Mouse (Mus musculus) hindbrain, embryonic 13.5 days (tissue): ENCODE measurements around the gene 1700008P02Rik. TPM values are rescaled to one million over a fixed set of nuclear protein-coding genes. Genes with fewer than 3 reads are reported as not detected.
"Not testable (repeated sequence)": the region's sequence is repeated elsewhere in the genome, so short reads cannot be mapped to it uniquely, and the experiment has no call there.

ENCODE experiments used
- ATAC-seq: fragments of 200-750 bp; cut with Nextera tagmentation; 2 replicates; pipeline ENCODE4 v1.8.0; 2017; ENCODE audit warnings: moderate TSS enrichment; ENCODE audit not compliant: low FRiP score
- H3K27ac ChIP-seq: fragments of 300-500 bp; sonication (generic); 2 replicates; pipeline ENCODE4 v1.5.1; 2015; ENCODE audit warnings: inconsistent platforms, mild to moderate bottlenecking, moderate library complexity
- H3K27me3 ChIP-seq: fragments of 300-500 bp; sonication (generic); 2 replicates; pipeline ENCODE4 v1.6.1; 2015; ENCODE audit warnings: mild to moderate bottlenecking, inconsistent platforms
- H3K36me3 ChIP-seq: fragments of 300-500 bp; sonication (generic); 2 replicates; pipeline ENCODE4 v1.6.1; 2015; ENCODE audit warnings: mild to moderate bottlenecking, inconsistent platforms
- H3K4me1 ChIP-seq: fragments of 300-500 bp; sonication (generic); replicated peaks from 2 replicates; pipeline ENCODE4 v1.6.1; 2015; ENCODE audit warnings: inconsistent platforms
- H3K4me2 ChIP-seq: fragments of 300-500 bp; sonication (generic); 2 replicates; pipeline ENCODE4 v1.6.1; 2015; ENCODE audit warnings: inconsistent platforms, mild to moderate bottlenecking, moderate library complexity
- H3K4me3 ChIP-seq: fragments of 300-500 bp; sonication (generic); 2 replicates; pipeline ENCODE4 v1.5.1; 2015; ENCODE audit warnings: mild to moderate bottlenecking, inconsistent platforms
- H3K9ac ChIP-seq: fragments of 300-500 bp; sonication (generic); 2 replicates; pipeline ENCODE4 v1.6.1; 2015; ENCODE audit warnings: mild to moderate bottlenecking, inconsistent platforms
- H3K9me3 ChIP-seq: fragments of 300-500 bp; sonication (generic); 2 replicates; pipeline ENCODE4 v1.6.1; 2016; ENCODE audit warnings: inconsistent platforms
- WGBS: fragments of 180-500 bp; shearing (Covaris S2); methylation state at CpG from one replicate; pipeline ENCODE4 v1.1.7; 2015; 5-methylcytosine and 5-hydroxymethylcytosine counted together
- polyA plus RNA-seq: library from polyadenylated mRNA; unstranded; fragments of >200 nt; fragmentation: Nextera tagmentation; extraction: Ambion mirVana; gene quantifications from 2 replicates; pipeline ENCODE4 v1.2.1, GENCODE M21; 2015

The 1700008P02Rik gene
- polyA plus RNA-seq: not detected in 2 replicates

DNA sequence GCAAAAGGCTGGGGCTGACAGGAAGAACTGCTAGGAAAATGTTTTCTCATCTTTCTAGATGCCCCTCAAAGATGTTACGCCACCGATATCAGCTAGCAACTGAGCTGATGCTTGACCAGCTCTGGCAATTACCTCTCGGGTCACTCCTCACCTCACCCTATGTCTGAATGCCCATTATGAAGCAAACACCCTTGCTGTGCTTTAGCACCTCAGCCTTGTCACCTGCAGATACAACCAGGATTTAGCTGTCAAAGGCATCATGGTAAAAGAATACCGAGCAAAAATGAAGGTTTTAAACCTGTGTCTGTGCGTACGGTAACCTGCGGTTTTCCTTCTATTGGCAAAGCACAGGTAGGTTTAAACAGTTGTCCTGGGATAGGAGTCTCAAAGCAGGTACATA, at the start of gene 1700008P02Rik:
TSS of gene 1700008P02Rik (minus strand) at position 101 of the 400 bp plus-strand sequence.
- no peak within 1 kb of the TSS for H3K4me3 ChIP-seq
- 95% methylated on average over 7 of the region's 7 CpGs for WGBS
- H3K4me2 ChIP-seq: no peak within 1 kb of the TSS
- no peaks in the 10 kb centered on the region for H3K27me3 ChIP-seq
- no peak for ATAC-seq
- no peak within 1 kb of the TSS for H3K9ac ChIP-seq
- no peaks in the 10 kb centered on the region for H3K4me1 ChIP-seq
- no peaks in the 10 kb centered on the region for H3K36me3 ChIP-seq
- no peaks in the 10 kb centered on the region for H3K9me3 ChIP-seq
- no peak within 1 kb of the TSS for H3K27ac ChIP-seq

GRCm38 (mm10) chr3:6649411-6649810, 29.2 kb upstream of the 1700008P02Rik start:
- no peaks in the 10 kb centered on the region for H3K27me3 ChIP-seq
- no peak overlapping the region for H3K9ac ChIP-seq
- H3K27ac ChIP-seq: no peak overlapping the region
- H3K9me3 ChIP-seq: no peaks in the 10 kb centered on the region
- no peaks in the 10 kb centered on the region for H3K36me3 ChIP-seq
- H3K4me1 ChIP-seq: no peaks in the 10 kb centered on the region
- no peak for ATAC-seq
- no peak overlapping the region for H3K4me3 ChIP-seq
- no peak overlapping the region for H3K4me2 ChIP-seq
- 93% methylated on average over 2 of the region's 2 CpGs for WGBS

GRCm38 (mm10) chr3:6638151-6638550, 17.9 kb upstream of the 1700008P02Rik start:
- not testable (repeated sequence) for ATAC-seq, H3K9ac ChIP-seq, H3K27ac ChIP-seq, H3K36me3 ChIP-seq, H3K4me1 ChIP-seq, H3K9me3 ChIP-seq, H3K27me3 ChIP-seq, H3K4me3 ChIP-seq, H3K4me2 ChIP-seq

GRCm38 (mm10) chr3:6634256-6634655, 14.0 kb upstream of the 1700008P02Rik start:
- Histone ChIP-seq H3K9ac (no peak overlapping the region), H3K27me3 (no peaks in the 10 kb centered on the region)
- ATAC-seq: no peak

GRCm38 (mm10) chr3:6617881-6618280, 2.4 kb downstream of the 1700008P02Rik start:
- no peak overlapping the region for H3K4me2 ChIP-seq
- no peak for ATAC-seq

More at GRCm38 (mm10) chr3:6634256-6634655, 14.0 kb upstream of the 1700008P02Rik start:
- Histone ChIP-seq H3K27ac (no peak overlapping the region), H3K4me1 (no peaks in the 10 kb centered on the region), H3K4me3 (no peak overlapping the region), H3K9me3 (no peaks in the 10 kb centered on the region), H3K36me3 (no peaks in the 10 kb centered on the region), H3K4me2 (no peak overlapping the region)

More at GRCm38 (mm10) chr3:6617881-6618280, 2.4 kb downstream of the 1700008P02Rik start:
- H3K4me1 ChIP-seq: no peaks in the 10 kb centered on the region
- H3K9ac ChIP-seq: no peak overlapping the region
- no peaks in the 10 kb centered on the region for H3K36me3 ChIP-seq
- no peaks in the 10 kb centered on the region for H3K27me3 ChIP-seq
- no peak overlapping the region for H3K4me3 ChIP-seq
- H3K9me3 ChIP-seq: no peaks in the 10 kb centered on the region
- no peak overlapping the region for H3K27ac ChIP-seq
